Mouse (Mus musculus) G1E (cell line): ENCODE measurements at regions not wholly inside any gene's neighbourhood (a gene's known extent, or its start where the extent isn't known, plus 50 kb on each side); places are given as distances from the start of the nearest gene placed in this dataset.

Experiments used
- ATAC-seq: 2 replicates; pipeline ENCODE4 v1.8.0; 2016; ENCODE audit warnings: mild to moderate bottlenecking; ENCODE audit not compliant: insufficient number of reproducible peaks, poor library complexity, low FRiP score, severe bottlenecking; ENCODE audit errors: extremely low read depth
- DNase-seq: peaks from one replicate; pipeline ENCODE4 v3.0.0; 2012; ENCODE audit warnings: low spot score
- H3K27me3 ChIP-seq: 2 replicates; pipeline ENCODE4 v1.6.1; 2012; ENCODE audit warnings: mild to moderate bottlenecking, low read length, inconsistent platforms; ENCODE audit not compliant: insufficient read depth
- H3K36me3 ChIP-seq: replicated peaks from 2 replicates; pipeline ENCODE3; 2012; ENCODE audit warnings: mild to moderate bottlenecking, inconsistent platforms
- H3K4me1 ChIP-seq: 2 replicates; pipeline ENCODE4 v1.6.1; 2012; ENCODE audit warnings: low read depth, low read length, inconsistent platforms, mixed read lengths; ENCODE audit not compliant: insufficient read depth
- H3K4me3 ChIP-seq: 2 replicates; pipeline ENCODE4 v1.5.1; 2012; ENCODE audit warnings: low read depth, mild to moderate bottlenecking, inconsistent platforms, low read length, moderate library complexity, mixed read lengths
- H3K9me3 ChIP-seq: replicated peaks from 2 replicates; pipeline ENCODE4 v1.6.1; 2012; ENCODE audit warnings: inconsistent platforms
- CTCF ChIP-seq: IDR thresholded peaks from 2 replicates; pipeline ENCODE4 v1.5.1; 2012; ENCODE audit warnings: low read depth, low read length, inconsistent platforms, mixed read lengths
- GATA1 ChIP-seq: IDR thresholded peaks from 2 replicates; pipeline ENCODE4 v1.6.1; 2012; ENCODE audit warnings: borderline replicate concordance, low read length, inconsistent platforms, mixed read lengths
- GATA2 ChIP-seq: IDR thresholded peaks from 2 replicates; pipeline ENCODE4 v1.6.1; 2012; ENCODE audit warnings: low read depth, low read length, inconsistent platforms, borderline replicate concordance
- POLR2AphosphoS5 ChIP-seq: IDR thresholded peaks from 2 replicates; pipeline ENCODE4 v1.6.1; 2012; ENCODE audit warnings: low read depth, low read length, inconsistent platforms; ENCODE audit not compliant: insufficient replicate concordance
- TAL1 ChIP-seq: conservative IDR thresholded peaks from 2 replicates; pipeline ENCODE4 v1.6.1; 2012; ENCODE audit warnings: low read depth, low read length, inconsistent platforms, mixed read lengths

GRCm38 (mm10) chr14:53881304-53881703 lies 372.6 kb downstream of the Dad1 start:
- Histone ChIP-seq H3K4me1 (no peaks in the 10 kb centered on the region), H3K9me3 (no peaks in the 10 kb centered on the region), H3K4me3 (no peak overlapping the region), H3K36me3 (no peaks in the 10 kb centered on the region), H3K27me3 (peaks cover 5% of the 10 kb centered on the region; the same call in 1 of the 2 replicates)
- no peak for TF ChIP-seq GATA1
- no peak for TF ChIP-seq GATA2
- no peak for TF ChIP-seq POLR2AphosphoS5
- TF ChIP-seq CTCF, result no peak
- no peak for TF ChIP-seq TAL1
- no peak for ATAC-seq
- no peak for DNase-seq

DNA sequence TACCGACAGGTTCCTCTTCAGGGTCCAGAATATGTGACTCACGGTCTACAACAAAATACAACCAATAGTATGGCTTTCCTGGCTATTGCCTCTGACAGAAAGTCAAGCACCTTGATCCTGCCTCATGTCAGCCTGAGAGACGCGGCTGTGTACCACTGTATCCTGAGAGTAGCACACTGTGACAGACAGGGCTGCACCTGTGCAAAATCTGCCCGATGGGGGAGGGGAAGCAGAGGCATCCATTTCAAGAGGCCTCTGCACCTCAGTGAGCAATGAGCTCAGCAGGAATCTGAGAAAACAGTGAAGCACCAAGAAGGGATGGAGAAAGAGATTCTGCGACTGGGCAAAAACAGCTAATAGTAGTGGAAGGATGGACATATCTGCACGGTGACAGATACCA lies 377.3 kb downstream of the Dad1 start:
- DNase-seq (no peak), ATAC-seq (no peak)
- Histone ChIP-seq H3K27me3 (no peaks in the 10 kb centered on the region), H3K9me3 (no peaks in the 10 kb centered on the region), H3K4me1 (no peaks in the 10 kb centered on the region), H3K36me3 (no peaks in the 10 kb centered on the region), H3K4me3 (no peak overlapping the region)
- TF ChIP-seq TAL1 (no peak), POLR2AphosphoS5 (no peak)

- DNase-seq, result no peak
- no peak for TF ChIP-seq GATA1
- no peak for TF ChIP-seq POLR2AphosphoS5
- no peak for TF ChIP-seq CTCF
- TF ChIP-seq GATA2, result no peak
- no peak for TF ChIP-seq TAL1
- H3K4me3 ChIP-seq, result no peak overlapping the region
- no peaks in the 10 kb centered on the region for H3K9me3 ChIP-seq
- ATAC-seq, result no peak
- no peaks in the 10 kb centered on the region for H3K36me3 ChIP-seq
- H3K4me1 ChIP-seq, result no peaks in the 10 kb centered on the region
- no peaks in the 10 kb centered on the region for H3K27me3 ChIP-seq
Observed at GRCm38 (mm10) chr14:53875736-53876135, 378.2 kb downstream of the Dad1 start.

DNA sequence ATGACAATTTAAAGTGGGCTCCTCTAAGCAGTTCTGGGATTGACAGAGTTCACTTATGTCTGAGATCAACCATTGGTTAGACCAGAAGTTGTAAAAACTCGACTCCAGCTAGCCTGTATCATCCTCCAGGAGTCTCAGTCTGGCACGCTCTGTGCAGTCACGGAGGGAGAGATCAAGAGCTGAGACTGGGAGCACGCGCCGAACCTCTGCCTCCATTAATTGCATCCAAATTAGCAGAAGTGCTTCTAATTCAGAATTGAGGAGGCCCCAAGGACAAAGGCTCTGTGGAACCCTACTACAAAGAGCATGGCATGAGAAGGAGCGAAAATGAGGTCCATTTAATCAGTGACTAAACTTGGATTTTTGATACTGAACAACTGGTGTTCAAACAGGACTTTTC lies 406.9 kb downstream of the Dad1 start:
- ATAC-seq, result no peak
- Histone ChIP-seq H3K4me3 (no peak overlapping the region), H3K9me3 (no peaks in the 10 kb centered on the region), H3K27me3 (no peaks in the 10 kb centered on the region), H3K4me1 (no peaks in the 10 kb centered on the region), H3K36me3 (no peaks in the 10 kb centered on the region)
- no peak for TF ChIP-seq CTCF
- no peak for TF ChIP-seq TAL1
- no peak for TF ChIP-seq GATA1
- TF ChIP-seq POLR2AphosphoS5, result no peak
- TF ChIP-seq GATA2, result no peak
- DNase-seq, result no peak

- H3K36me3 ChIP-seq, result no peaks in the 10 kb centered on the region
- H3K4me3 ChIP-seq, result no peak overlapping the region
- no peaks in the 10 kb centered on the region for H3K27me3 ChIP-seq
- no peak for ATAC-seq
- no peak for DNase-seq
- TF ChIP-seq TAL1 (no peak), GATA1 (no peak)
- no peaks in the 10 kb centered on the region for H3K4me1 ChIP-seq
- H3K9me3 ChIP-seq, result no peaks in the 10 kb centered on the region
Observed at GRCm38 (mm10) chr14:53845646-53846045, 408.3 kb downstream of the Dad1 start.

DNA sequence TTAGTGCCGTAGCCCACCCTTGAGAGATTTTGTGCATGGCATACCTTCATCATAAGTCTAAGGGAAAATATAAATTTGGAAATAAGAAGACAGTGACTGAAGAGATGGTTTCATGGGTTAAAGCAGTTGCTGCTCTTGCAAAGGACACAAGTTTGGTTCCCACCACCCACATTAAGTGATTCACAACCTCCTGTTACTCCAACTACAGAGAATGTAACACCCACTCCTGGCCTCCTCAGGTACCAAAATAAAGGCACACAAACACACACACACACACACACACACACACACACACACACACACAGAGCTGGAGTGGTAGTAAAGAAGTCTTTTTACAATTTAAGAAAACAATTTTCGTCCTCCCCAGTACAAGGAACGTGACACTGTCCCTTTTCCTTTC lies 421.4 kb downstream of the Dad1 start:
- ATAC-seq (no peak), DNase-seq (no peak)
- Histone ChIP-seq H3K4me3 (no peak overlapping the region), H3K4me1 (no peaks in the 10 kb centered on the region), H3K9me3 (no peaks in the 10 kb centered on the region), H3K36me3 (no peaks in the 10 kb centered on the region), H3K27me3 (no peaks in the 10 kb centered on the region)
- TF ChIP-seq CTCF, result no peak

- Histone ChIP-seq H3K27me3 (no peaks in the 10 kb centered on the region), H3K9me3 (no peaks in the 10 kb centered on the region), H3K4me3 (no peak overlapping the region), H3K4me1 (no peaks in the 10 kb centered on the region), H3K36me3 (no peaks in the 10 kb centered on the region)
- no peak for ATAC-seq
- DNase-seq, result no peak
- no peak for TF ChIP-seq GATA1
- no peak for TF ChIP-seq POLR2AphosphoS5
- no peak for TF ChIP-seq GATA2
- no peak for TF ChIP-seq TAL1
- no peak for TF ChIP-seq CTCF
Observed at GRCm38 (mm10) chr14:53831651-53832050, 422.3 kb downstream of the Dad1 start.

- no peak for ATAC-seq
- no peak for DNase-seq
Observed at GRCm38 (mm10) chr14:53830717-53831116, 423.2 kb downstream of the Dad1 start.

More at GRCm38 (mm10) chr14:53830717-53831116, 423.2 kb downstream of the Dad1 start:
- Histone ChIP-seq H3K36me3 (no peaks in the 10 kb centered on the region), H3K27me3 (no peaks in the 10 kb centered on the region), H3K4me1 (no peaks in the 10 kb centered on the region), H3K4me3 (no peak overlapping the region), H3K9me3 (no peaks in the 10 kb centered on the region)
- no peak for TF ChIP-seq POLR2AphosphoS5
- no peak for TF ChIP-seq GATA1
- no peak for TF ChIP-seq CTCF
- TF ChIP-seq GATA2, result no peak
- no peak for TF ChIP-seq TAL1
